Mouse (Mus musculus): Measurements from ENCODE around the gene Selenon. TPM values are rescaled to one million over a fixed set of nuclear protein-coding genes. Genes with fewer than 3 reads are reported as not detected.

The Selenon gene
- polyA plus RNA-seq, 1 experiment from 2014 or later, result 11.2 TPM

DNA sequence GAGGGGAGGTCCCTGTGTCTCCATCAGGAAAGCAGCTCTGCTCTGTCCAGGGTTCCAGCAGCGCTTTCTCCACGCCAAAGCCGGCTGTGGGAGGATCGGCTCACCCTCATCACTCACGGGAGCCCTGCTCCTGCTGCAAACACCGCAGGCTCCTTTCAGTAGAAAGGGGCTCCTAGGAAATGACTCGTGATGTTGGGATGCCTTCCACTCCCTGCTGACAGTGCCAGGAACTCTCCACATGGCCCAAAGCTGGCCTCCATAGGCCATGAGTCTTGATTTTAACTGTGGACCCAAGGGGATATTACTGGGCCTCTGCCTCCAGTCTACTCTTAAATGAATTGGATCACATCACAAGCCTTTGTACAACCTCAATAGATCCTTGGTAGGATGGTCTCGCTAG lies 17.9 kb upstream of the Selenon start:
- Histone ChIP-seq H3K4me2 (ENCODE audit: low read depth, low read length) (no peak overlapping the region), H3K36me3 (ENCODE audit: control insufficient read depth, insufficient read depth, low read length) (no peaks in the 10 kb centered on the region), H3K4me3 (ENCODE audit: low read depth, low read length) (no peak overlapping the region), H3K9me3 (ENCODE audit: control insufficient read depth, low read length) (no peaks in the 10 kb centered on the region), H3K27ac (ENCODE audit: low read depth, low read length) (no peak overlapping the region), H3K27me3 (ENCODE audit: control insufficient read depth, insufficient read depth, low read length) (no peaks in the 10 kb centered on the region), H3K4me1 (ENCODE audit: control insufficient read depth, insufficient read depth, low read length) (no peaks in the 10 kb centered on the region), H3K9ac (replicated peaks; ENCODE audit: low read depth, low read length) (no peak overlapping the region)
- WGBS, result 82% methylated on average over 8 of the region's 8 CpGs
- no peak for ATAC-seq (ENCODE audit: low read depth)

- WGBS, result 66% methylated on average over 6 of the region's 6 CpGs
- H3K9ac ChIP-seq (replicated peaks; ENCODE audit: low read depth, low read length), result no peak overlapping the region
- H3K27ac ChIP-seq (ENCODE audit: low read depth, low read length), result no peak overlapping the region
- no peaks in the 10 kb centered on the region for H3K9me3 ChIP-seq (ENCODE audit: control insufficient read depth, low read length)
- H3K27me3 ChIP-seq (ENCODE audit: control insufficient read depth, insufficient read depth, low read length), result no peaks in the 10 kb centered on the region
- no peak for ATAC-seq (ENCODE audit: low read depth)
- H3K4me1 ChIP-seq (ENCODE audit: control insufficient read depth, insufficient read depth, low read length), result no peaks in the 10 kb centered on the region
- no peaks in the 10 kb centered on the region for H3K36me3 ChIP-seq (ENCODE audit: control insufficient read depth, insufficient read depth, low read length)
- H3K4me3 ChIP-seq (ENCODE audit: low read depth, low read length), result no peak overlapping the region
- no peak overlapping the region for H3K4me2 ChIP-seq (ENCODE audit: low read depth, low read length)
Observed at GRCm38 (mm10) chr4:134569205-134569604, 17.2 kb upstream of the Selenon start.

DNA sequence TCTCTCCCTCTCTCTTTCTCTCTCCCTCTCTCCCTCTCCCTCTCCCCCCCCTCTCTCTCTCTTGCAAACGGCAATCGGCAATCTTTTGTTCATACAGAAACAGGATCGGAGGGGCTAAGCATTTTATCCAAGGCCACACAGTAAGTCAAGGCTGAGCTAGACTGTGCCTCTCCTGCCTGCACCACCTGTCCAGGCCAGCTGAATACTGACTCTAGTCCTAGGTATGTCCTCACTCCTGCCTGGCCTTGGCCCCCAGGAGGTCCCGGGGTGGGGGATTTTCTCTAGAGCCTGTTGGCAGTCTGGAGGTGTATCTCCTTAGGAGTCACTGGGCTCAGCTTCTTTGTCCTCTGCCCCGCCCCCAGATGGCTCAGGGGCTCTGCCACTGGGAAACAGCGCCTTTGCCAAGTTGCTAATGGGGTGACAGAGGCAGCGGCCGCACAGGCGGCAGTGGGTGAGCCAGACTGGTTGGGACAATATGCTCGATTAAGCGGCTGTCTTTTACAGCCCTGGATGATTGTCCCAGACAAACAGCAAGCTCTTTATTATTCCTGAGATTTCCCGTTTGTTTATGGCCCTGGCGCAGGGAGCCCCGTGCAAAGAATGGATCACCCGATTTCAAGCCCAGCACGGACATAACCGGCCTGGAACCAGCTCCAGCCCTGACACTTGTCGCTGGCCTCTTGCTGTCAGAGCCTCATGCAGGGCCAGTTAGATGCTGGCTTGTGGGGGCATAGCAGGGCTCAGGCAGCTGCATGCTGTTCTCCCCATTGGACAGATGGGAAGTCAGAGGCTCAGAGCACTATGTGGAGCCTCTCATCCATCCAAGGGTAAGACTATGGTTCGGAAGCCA lies 15.6 kb upstream of the Selenon start:
- no peaks in the 10 kb centered on the region for H3K4me1 ChIP-seq (ENCODE audit: control insufficient read depth, insufficient read depth, low read length)
- H3K9ac ChIP-seq (replicated peaks; ENCODE audit: low read depth, low read length), result no peak overlapping the region
- no peak overlapping the region for H3K4me3 ChIP-seq (ENCODE audit: low read depth, low read length)
- WGBS, result 10% methylated on average over 19 of the region's 19 CpGs
- no peak overlapping the region for H3K4me2 ChIP-seq (ENCODE audit: low read depth, low read length)
- no peaks in the 10 kb centered on the region for H3K27me3 ChIP-seq (ENCODE audit: control insufficient read depth, insufficient read depth, low read length)
- H3K27ac ChIP-seq (ENCODE audit: low read depth, low read length), result peak overlapping the region; percentile 60
- H3K36me3 ChIP-seq (ENCODE audit: control insufficient read depth, insufficient read depth, low read length), result no peaks in the 10 kb centered on the region
- peak; percentile 75; the same call in 1 of the 2 replicates for ATAC-seq (ENCODE audit: low read depth)
- H3K9me3 ChIP-seq (ENCODE audit: control insufficient read depth, low read length), result no peaks in the 10 kb centered on the region

GRCm38 (mm10) chr4:134564093-134564492 lies 12.1 kb upstream of the Selenon start:
- Histone ChIP-seq H3K4me1 (ENCODE audit: control insufficient read depth, insufficient read depth, low read length) (no peaks in the 10 kb centered on the region), H3K9me3 (ENCODE audit: control insufficient read depth, low read length) (no peaks in the 10 kb centered on the region), H3K4me2 (ENCODE audit: low read depth, low read length) (no peak overlapping the region), H3K4me3 (ENCODE audit: low read depth, low read length) (no peak overlapping the region), H3K36me3 (ENCODE audit: control insufficient read depth, insufficient read depth, low read length) (no peaks in the 10 kb centered on the region), H3K9ac (replicated peaks; ENCODE audit: low read depth, low read length) (no peak overlapping the region), H3K27me3 (ENCODE audit: control insufficient read depth, insufficient read depth, low read length) (no peaks in the 10 kb centered on the region), H3K27ac (ENCODE audit: low read depth, low read length) (no peak overlapping the region)
- 80% methylated on average over 6 of the region's 6 CpGs for WGBS
- no peak for ATAC-seq (ENCODE audit: low read depth)

- WGBS, result 92% methylated on average over 16 of the region's 16 CpGs
- H3K27ac ChIP-seq (ENCODE audit: low read depth, low read length), result no peak overlapping the region
- no peak overlapping the region for H3K9ac ChIP-seq (replicated peaks; ENCODE audit: low read depth, low read length)
- no peaks in the 10 kb centered on the region for H3K27me3 ChIP-seq (ENCODE audit: control insufficient read depth, insufficient read depth, low read length)
- no peaks in the 10 kb centered on the region for H3K4me1 ChIP-seq (ENCODE audit: control insufficient read depth, insufficient read depth, low read length)
- H3K36me3 ChIP-seq (ENCODE audit: control insufficient read depth, insufficient read depth, low read length), result no peaks in the 10 kb centered on the region
- no peak overlapping the region for H3K4me3 ChIP-seq (ENCODE audit: low read depth, low read length)
- no peak overlapping the region for H3K4me2 ChIP-seq (ENCODE audit: low read depth, low read length)
- no peaks in the 10 kb centered on the region for H3K9me3 ChIP-seq (ENCODE audit: control insufficient read depth, low read length)
- no peak for ATAC-seq (ENCODE audit: low read depth)
Observed at GRCm38 (mm10) chr4:134563624-134564023, 11.7 kb upstream of the Selenon start.

DNA sequence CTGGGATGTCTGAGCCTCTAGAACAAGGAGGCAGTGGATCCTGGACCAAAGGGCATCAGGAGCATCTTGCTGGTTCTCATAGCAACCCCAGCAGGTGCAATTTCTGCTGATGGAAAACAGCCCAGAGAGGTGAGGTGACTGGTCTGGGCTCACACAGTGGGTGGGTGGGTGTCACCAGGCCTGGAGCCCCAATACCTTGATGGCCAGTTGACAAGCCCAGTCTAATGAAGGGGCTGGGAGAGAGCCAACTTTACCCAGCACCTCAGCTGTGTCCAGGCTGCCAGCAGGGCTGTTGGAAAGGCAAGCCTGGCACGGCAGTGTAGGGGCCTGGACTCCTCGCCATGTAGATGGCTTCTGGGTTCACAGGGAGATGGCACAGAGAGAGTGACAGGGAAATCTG lies 10.0 kb upstream of the Selenon start:
- H3K27me3 ChIP-seq (ENCODE audit: control insufficient read depth, insufficient read depth, low read length), result no peaks in the 10 kb centered on the region
- H3K4me1 ChIP-seq (ENCODE audit: control insufficient read depth, insufficient read depth, low read length), result peaks cover 7% of the 10 kb centered on the region; the same call in 1 of the 2 replicates
- H3K27ac ChIP-seq (ENCODE audit: low read depth, low read length), result no peak overlapping the region
- no peak overlapping the region for H3K4me3 ChIP-seq (ENCODE audit: low read depth, low read length)
- H3K4me2 ChIP-seq (ENCODE audit: low read depth, low read length), result no peak overlapping the region
- no peaks in the 10 kb centered on the region for H3K36me3 ChIP-seq (ENCODE audit: control insufficient read depth, insufficient read depth, low read length)
- H3K9me3 ChIP-seq (ENCODE audit: control insufficient read depth, low read length), result no peaks in the 10 kb centered on the region
- no peak overlapping the region for H3K9ac ChIP-seq (replicated peaks; ENCODE audit: low read depth, low read length)
- no peak for ATAC-seq (ENCODE audit: low read depth)
- 73% methylated on average over 2 of the region's 2 CpGs for WGBS

DNA sequence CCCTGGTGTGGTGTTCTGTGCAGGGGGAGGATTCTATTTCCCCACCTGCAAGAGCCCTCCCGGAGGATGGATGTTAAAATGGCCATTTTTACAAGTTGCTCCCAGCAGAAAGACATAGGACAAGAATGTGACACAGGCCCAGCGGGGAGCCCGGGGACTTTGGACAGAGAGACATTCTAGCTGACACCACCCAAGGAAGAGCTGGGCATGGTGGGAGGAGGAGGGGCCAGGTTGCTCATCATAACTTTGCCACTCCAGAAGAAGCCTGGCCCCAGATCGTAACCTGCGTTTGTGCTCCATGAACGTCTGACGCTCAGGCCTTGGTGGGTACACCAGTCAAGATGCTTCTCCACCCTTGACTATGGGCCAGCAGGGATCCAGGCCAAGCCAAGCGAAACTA lies 8.7 kb upstream of the Selenon start:
- H3K9ac ChIP-seq (replicated peaks; ENCODE audit: low read depth, low read length), result no peak overlapping the region
- H3K4me2 ChIP-seq (ENCODE audit: low read depth, low read length), result no peak overlapping the region
- peaks cover 7% of the 10 kb centered on the region; the same call in 1 of the 2 replicates for H3K4me1 ChIP-seq (ENCODE audit: control insufficient read depth, insufficient read depth, low read length)
- no peaks in the 10 kb centered on the region for H3K9me3 ChIP-seq (ENCODE audit: control insufficient read depth, low read length)
- no peaks in the 10 kb centered on the region for H3K27me3 ChIP-seq (ENCODE audit: control insufficient read depth, insufficient read depth, low read length)
- ATAC-seq (ENCODE audit: low read depth), result no peak
- WGBS, result 93% methylated on average over 8 of the region's 8 CpGs
- no peaks in the 10 kb centered on the region for H3K36me3 ChIP-seq (ENCODE audit: control insufficient read depth, insufficient read depth, low read length)
- H3K27ac ChIP-seq (ENCODE audit: low read depth, low read length), result no peak overlapping the region
- H3K4me3 ChIP-seq (ENCODE audit: low read depth, low read length), result no peak overlapping the region

- 83% methylated on average over 7 of the region's 7 CpGs for WGBS
- Histone ChIP-seq H3K4me1 (ENCODE audit: control insufficient read depth, insufficient read depth, low read length) (peaks cover 7% of the 10 kb centered on the region; the same call in 1 of the 2 replicates), H3K4me2 (ENCODE audit: low read depth, low read length) (no peak overlapping the region), H3K27ac (ENCODE audit: low read depth, low read length) (no peak overlapping the region), H3K4me3 (ENCODE audit: low read depth, low read length) (no peak overlapping the region), H3K9me3 (ENCODE audit: control insufficient read depth, low read length) (no peaks in the 10 kb centered on the region), H3K27me3 (ENCODE audit: control insufficient read depth, insufficient read depth, low read length) (no peaks in the 10 kb centered on the region), H3K36me3 (ENCODE audit: control insufficient read depth, insufficient read depth, low read length) (no peaks in the 10 kb centered on the region), H3K9ac (replicated peaks; ENCODE audit: low read depth, low read length) (no peak overlapping the region)
- ATAC-seq (ENCODE audit: low read depth), result no peak
Observed at GRCm38 (mm10) chr4:134559154-134559553, 7.2 kb upstream of the Selenon start.

- ATAC-seq (ENCODE audit: low read depth), result no peak
- Histone ChIP-seq H3K36me3 (ENCODE audit: control insufficient read depth, insufficient read depth, low read length) (no peaks in the 10 kb centered on the region), H3K27ac (ENCODE audit: low read depth, low read length) (no peak overlapping the region), H3K4me3 (ENCODE audit: low read depth, low read length) (no peak overlapping the region), H3K9me3 (ENCODE audit: control insufficient read depth, low read length) (no peaks in the 10 kb centered on the region), H3K4me2 (ENCODE audit: low read depth, low read length) (no peak overlapping the region), H3K9ac (replicated peaks; ENCODE audit: low read depth, low read length) (no peak overlapping the region), H3K4me1 (ENCODE audit: control insufficient read depth, insufficient read depth, low read length) (peaks cover 7% of the 10 kb centered on the region; the same call in 1 of the 2 replicates), H3K27me3 (ENCODE audit: control insufficient read depth, insufficient read depth, low read length) (no peaks in the 10 kb centered on the region)
- WGBS, result 51% methylated on average over 9 of the region's 9 CpGs
Observed at GRCm38 (mm10) chr4:134558570-134559113, 6.7 kb upstream of the Selenon start.
